Mouse (Mus musculus) spleen, adult 12 weeks (tissue): Measurements from ENCODE around the gene Tmem52.
"Not testable (repeated sequence)": the region's sequence is repeated elsewhere in the genome, so short reads cannot be mapped to it uniquely, and the experiment has no call there.

Source experiments
- DNase-seq: peaks from one replicate; pipeline ENCODE4 v3.0.0; 2022; ENCODE audit warnings: low spot score

The Tmem52 gene

DNA sequence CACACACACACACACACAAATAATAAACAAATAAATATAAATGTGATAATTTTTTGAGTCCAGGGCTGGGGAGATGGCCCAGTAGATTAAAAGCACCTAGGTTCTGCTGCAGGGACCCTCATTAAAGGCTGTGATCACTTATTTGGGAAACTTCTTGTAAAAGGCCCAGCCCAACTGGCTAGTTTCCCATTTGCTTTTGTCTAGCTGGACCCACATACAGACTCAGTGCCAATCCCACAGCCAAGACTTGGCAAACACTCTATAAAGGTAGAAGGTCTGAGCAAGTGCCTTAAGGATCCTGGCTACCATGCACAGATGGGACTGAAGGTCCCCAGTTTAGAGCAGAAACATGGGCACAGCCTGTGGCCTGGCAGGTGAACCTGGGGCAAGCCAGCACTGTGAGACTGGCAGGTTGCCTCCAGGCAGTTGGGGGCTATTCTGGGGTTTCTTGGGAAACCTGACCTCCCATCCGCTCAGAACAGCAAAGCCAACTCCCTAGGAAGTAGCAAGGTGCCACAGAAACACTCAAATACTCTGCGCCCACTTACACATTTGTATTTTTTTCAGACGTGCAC is 3.9 kb downstream of the Tmem52 start:
- DNase-seq, result no peak

DNA sequence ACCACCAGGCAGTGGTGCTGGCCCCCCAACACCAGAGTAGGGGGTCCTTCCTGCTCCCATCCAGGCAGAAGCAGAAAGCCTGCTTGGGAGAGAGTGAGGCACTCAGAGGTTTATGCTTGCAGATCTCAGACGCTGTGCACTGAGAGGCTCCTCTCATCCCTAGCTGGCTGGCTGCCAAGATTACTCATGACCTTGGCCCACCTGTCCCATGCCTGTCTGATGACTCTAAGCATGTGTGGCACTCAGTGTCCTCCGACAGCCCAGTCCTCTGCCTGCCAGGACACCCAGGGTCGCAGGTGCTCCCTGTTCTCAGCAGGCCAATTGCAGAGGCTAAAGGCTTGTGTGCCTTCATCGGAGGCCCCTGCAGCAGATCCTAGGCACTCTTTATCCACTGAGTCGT is 4.4 kb downstream of the Tmem52 start:
- DNase-seq, result no peak

DNA sequence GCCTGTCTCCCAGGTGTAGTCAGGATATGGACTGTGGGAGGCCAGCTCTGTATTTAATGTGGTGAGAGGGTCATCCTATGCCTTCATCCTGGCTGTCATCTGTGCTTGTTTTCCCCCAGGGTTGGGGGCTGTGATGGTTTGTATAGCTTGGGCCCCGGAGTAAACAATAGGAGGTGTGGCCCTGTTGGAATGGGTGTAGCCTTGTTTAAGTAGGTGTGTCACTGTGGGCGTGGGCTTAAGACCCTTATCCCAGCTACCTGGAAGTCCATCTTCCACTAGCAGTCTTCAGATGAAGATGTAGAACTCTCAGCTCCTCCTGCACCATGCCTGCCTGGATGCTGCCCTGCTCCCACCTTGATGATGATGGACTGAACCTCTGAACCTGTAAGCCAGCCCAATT is 4.9 kb downstream of the Tmem52 start:
- DNase-seq, result not testable (repeated sequence)

DNA sequence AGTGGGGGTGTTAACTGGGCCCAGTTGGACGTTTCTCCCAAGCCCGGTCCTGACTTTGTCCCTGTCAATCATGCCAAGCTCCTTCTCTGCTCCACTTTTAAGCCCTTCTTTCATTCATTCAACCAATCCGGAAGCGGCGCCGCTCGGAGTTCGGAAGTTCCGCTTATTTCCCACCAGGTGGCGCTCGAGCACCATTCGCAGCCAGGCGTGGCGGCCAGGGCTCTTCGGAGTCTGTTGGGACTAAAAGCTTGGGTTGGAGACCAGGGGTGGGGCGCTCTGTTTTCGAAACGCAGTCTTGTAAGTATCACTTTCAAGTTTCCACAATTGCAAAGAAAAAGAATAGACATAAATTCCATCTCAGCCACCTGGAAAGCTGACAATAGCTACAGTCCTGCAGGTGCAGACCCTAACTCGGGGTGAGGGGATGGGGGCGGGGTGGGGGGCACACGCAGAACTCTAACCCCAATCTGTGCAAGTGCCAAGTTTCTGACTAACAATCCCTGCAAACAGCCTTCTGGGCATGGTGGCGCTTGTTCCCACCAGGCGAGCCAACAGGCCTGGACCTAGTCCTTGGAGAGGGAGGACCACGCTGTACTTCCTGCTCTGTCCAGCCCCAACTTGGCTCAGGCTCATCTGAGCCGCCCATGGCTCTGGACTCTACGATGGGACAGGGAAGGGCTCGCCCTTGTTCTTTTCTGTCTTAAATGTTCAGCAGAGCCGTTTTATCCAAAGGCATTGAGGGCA is 12.6 kb downstream of the Tmem52 start:
- DNase-seq, result peak; percentile 71

DNA sequence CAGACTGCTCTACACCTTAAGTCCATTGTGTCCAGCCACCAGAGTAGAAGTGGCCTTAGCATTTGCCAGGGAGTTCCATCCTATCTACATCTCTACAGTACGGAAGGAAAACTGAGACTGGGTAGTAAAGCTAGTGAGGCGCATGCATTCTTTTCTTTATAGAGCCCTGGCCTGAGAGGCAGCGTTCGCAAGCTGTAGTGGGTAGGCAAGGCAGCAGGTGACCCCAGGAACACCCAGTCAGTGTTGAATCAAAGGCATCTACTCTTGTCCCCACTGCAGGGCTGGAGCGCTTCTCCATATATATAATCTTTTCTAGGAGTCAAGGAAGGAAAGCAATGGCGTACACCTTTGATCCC is 13.2 kb downstream of the Tmem52 start:
- DNase-seq, result no peak

DNA sequence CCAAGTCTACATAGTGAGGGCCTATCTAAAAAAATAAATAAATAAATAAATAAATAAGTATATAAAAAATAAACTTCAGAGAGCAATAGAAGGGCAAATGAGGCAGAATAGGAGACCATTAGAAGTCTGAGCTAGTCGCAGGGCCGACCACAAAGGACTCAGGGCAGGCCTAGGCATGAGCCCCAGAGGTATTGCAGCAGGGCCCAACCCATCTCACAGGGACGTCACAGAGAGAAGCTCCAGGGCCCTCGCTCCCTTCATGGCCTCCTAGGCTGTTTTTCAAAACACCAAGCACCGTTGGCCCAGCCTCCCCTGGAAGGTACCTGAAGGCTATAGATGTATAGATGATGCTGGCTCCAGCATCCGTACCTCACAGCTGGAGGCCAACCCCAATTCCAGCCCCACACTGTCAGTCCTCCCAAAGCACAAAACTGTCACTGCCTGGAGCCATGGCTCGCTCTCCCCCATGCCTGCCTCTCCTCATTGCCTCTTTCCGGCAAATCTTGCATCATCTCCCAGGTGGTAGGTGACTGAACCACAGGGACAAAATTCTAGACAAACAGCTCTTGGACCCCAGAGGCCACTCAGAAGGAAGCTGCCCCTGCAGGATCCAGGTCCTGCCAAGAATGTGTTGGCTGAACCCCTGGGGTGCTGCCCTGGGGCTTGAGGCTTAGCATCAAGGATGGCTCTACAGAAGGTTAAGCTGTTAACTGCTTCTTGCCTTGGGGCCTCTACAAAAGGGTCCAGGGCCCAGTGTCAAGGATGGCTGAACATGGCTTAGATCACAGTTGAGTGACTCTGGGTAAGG is 14.0 kb downstream of the Tmem52 start:
- no peak for DNase-seq

DNA sequence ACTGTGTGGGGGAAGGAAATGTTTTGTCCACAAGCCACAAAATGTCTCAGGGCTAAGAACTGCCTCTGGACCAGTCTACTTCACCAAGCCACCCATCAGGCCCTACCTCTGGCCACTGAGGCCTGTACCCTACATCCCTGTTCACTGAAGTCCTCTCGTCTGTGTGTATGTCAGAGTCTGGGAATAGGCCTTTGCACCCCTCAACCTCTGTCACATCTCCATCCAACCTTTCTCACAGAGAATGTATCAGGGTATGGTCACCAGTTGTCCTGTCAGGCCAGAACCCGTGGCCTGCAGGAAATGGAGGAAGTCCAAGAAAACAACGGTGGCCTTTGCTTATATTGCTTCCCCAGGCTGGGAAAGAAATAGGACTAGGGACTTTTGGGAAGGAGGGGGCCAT is 16.6 kb downstream of the Tmem52 start:
- no peak for DNase-seq

DNA sequence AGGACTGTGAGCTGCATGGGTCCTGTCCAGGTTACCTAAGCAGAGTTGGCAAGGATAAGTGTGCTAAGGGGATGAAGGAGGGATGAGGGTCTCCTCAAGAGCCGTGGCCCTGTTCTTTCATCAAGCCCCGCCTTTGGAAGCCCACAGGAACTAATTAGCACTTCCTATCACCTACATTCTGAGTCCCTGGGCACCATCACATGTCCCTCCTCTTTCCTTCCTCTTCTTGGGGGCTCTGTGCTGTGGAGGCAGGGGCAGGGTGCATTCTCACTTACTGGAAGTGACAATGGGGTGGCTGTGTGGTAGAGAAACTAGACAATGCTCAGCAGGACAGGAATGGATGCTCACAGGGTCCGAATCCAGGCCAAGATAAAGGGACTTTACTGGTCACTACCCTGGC is 18.8 kb downstream of the Tmem52 start:
- DNase-seq, result no peak

DNA sequence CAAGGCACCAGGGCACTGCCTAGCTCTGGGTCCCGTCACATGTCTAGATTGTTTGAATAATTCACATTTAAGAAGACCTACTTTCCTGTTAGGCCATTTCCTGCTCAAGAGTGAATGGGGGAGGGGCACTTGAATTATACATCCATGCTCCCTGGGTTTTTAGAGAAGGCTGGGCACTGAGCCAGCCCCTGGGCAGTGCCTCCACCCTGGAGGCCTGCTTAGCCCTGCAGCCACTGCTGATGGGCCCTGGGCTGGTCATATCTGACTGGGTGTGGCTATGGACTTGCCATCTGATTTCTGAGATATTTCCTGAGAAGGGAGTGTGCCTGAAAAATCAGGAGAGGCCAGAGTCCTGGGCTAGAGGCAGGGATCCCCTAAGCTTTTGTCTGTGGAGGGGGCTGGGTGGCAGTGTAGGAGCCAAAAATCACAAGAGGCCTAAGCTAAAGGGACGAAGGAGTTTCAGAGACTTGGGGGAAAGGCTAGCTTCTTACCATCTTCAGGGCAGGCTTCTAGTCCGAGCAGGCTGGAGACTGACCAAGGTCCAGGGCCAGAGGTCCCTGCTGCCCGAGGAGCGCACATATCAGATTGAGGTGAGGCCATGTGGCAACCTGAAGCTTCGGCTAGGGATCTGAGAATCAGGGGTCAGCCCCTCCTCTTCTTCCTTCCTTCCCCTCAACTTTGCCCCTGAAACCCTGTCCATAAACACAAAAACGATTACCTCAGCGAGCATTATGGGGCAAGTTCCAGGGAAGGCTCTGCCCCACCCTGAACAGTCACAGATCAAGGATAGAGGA is 19.5 kb downstream of the Tmem52 start:
- peak; percentile 37 for DNase-seq

DNA sequence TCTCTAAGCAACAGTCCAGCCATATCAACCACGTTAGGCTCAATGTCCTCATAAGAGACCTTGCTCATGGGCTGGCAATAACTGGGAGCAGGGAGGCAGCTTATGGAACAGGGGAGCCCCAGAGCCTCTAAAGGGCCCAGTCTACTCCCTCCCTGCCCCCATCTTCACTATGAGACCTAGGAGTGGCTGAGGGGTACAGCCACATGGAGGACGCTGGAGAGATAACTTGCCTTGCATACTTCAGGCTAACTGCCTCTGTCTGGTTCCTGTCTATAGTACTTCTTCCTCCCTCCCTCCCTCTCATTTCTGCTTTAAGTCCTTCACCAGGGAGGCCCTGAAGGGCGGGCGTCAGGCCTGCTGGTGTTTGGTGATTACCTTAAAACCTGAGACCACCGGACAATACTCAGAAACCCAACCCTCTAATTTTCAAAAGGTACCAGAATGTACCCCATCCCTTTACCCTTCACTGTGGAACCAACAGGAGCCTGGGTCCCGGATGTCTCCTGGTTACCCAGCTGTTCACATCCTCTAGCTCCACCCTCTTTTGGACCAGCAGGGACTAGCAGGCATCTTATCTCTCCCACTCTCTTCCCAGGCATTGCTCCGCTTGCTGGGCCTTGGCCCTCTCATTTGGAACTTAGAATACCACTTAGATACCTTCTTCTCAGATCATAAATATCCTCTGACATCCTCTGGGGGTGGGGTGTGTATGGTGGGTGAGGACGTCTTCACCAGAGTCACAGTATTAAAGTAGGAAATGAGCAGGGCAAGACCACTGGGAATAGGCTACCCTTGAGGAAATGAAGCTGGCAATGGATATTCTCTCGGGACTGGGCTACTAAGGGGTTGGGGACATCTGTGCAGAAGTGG is 20.4 kb downstream of the Tmem52 start:
- DNase-seq, result no peak

DNA sequence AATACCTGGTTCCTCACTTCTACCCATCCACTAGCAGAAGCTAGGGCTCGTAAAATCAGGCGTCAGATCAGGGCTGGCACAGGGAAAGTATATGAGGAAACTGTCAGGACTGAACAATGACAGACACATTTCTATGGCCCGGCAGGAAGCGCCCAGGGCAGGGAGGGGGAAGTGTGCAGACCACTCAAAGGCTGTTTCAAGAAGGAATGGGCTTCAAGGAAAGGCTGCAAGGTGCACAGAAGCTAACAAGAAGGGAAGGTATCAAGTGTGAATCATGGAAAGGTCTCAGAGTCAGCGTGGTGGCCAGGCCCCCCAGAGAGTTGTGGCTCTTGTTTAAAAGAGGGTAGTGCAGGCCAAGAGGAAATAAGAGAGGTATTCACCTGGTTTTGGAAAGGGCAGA is 21.5 kb downstream of the Tmem52 start:
- DNase-seq, result no peak

DNA sequence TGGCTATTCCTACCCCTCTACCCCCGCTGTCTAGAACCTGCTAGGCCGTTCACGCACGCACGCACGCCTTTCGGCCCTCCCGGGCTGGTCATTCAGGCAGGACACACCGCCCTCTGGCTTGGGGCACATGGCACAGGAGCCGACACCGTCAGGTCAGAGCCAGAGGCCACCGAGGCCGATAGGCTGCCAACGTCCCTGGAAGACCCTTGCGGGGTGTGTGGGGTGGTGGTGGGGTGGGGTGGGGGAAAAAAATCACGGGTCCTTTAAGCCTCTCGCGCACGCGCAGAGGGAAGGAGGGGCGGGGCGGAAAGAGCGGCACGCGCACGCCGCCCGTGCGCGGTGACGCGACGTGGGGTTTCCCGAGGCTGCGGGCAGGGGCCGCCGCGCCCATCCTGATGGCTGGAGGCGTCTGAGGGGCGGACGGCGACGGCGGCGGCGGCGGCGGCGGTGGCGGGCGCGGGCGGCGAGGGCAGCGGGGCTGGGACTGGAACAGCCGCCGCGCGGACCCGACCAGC is 22.1 kb downstream of the Tmem52 start, which contains the start of gene Gnb1:
Gnb1 (plus strand) TSS at position 372 of the 515 bp plus-strand sequence.
- peak; percentile 86 for DNase-seq

DNA sequence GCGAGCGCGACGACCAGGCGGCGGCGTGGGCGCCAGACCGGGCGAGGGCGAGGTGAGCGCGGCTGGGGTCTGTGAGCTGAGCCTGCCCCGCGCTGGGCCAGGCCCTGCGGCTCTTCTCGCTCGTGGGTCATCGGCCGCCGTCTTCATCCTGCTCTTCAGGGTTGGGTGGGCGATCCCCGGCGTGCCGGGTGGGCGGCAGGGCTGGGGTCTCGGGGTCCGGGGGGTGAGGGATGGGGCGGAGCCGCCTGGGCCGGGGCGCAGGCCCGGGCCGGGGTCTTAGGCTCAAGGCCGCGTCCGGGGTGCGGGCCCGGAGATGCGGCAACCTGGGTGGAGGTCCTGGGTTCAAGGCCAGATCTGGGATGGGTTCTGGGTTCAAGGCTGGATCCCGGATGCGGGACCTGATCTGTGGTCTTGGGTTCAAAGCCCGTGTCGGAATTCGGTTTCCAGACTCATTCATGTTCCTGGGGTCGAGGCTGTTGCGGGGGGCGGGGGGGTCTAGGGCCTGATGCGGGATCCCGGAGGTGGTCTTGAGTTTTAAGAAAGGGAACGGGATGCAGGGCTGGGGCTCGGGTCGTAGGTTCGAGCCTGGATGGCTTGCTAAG is 22.7 kb downstream of the Tmem52 start:
- no peak for DNase-seq

DNA sequence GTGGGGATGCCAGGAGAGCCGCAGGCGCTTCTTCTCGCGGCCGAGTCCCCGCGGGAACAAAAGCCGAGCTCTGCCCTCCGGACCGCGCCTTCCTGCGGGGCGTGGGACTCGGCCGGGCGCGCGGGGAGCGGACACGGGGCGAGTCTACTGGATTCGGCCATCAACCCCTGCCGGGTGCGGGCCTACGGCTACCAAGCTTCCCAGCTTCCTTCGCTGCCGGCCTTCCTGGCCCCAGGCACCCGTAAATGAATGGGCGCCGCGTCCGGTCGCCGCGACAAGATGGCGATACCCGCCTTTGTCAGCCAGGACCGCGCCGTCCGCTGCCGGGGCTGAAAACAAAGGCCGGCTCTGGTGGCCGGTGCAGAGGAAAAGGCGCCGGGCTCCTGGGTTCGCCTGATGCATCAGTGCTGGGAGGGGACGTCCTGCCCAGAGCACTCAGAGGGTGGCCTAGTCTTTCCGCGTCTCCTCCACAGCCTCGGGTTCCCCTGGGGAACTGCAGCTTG is 23.3 kb downstream of the Tmem52 start:
- DNase-seq, result peak; percentile 45

DNA sequence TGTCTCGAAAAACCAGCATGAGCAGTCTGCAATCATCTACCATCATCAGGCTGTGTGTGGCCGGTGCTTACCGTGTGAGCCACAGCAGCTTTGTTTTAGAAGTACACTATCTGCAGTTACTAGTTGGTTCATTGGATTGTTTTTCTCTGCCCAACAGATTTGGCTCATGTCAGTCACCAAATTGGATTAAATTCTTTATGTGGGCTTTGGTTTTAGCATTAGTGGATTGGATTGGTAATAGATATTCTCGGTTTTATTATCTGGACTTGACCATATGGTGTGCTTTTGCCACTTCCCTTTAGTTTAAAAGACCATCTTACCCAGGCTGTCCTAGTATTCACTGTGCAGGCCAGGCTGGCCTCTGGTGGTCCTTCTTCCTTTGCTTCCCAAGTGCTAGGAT is 26.0 kb downstream of the Tmem52 start:
- DNase-seq, result no peak

DNA sequence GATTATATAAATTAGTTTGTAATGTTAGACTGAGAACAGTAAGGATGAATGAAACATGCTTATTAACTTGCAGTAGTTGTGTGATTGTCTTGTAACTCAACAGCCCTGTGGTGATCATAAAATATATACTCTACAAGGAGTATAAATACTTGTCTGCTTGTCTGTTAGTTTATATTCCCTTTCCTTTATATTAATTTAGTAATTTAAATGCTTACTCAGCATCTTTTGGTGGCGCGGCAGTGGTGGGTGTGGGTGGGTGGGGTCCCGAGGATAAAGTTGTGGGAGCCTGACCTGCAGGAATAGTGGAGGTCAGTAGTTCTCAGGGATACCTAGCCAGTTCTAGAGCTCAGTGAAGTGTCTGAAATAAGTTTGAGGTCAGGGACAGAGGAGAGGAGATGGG is 29.0 kb downstream of the Tmem52 start:
- no peak for DNase-seq

DNA sequence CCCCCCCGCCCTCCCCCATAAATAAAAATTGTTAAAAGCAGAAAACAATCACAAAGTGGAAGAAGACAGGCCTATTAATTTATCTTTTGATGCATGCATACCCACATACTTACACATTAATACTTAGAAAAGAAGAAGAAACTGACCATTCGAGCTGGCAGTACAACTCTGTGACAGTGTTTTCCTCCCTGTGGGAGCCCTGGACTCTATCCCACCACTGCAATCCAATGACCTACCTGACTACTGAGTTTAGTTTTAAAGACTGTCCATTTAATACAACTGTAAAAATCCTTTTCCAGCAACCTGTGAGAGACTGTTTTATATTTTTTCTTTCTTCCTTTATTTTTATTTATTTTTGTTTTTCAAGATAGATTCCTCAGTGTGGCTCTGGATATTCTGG is 32.2 kb downstream of the Tmem52 start:
- DNase-seq, result no peak

DNA sequence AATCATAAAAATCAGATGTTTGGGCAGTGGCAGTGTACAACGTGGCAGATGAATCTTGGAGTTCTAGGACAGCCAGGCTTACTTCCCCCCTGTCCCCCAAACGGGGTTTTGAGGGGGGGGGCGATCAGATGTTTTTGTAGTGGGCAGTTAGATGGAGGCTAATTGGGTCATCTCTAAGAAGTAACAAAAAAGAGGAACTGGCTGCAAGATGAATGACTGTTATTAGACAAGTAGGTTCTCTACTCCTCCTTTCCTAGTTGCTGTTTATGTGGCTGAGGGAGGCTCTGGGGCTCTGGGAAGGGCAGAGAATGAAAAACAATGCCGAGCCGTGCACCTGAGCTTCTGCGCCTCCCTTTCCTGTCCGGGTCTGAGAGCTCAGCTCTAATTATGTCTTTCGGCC is 36.2 kb downstream of the Tmem52 start:
- DNase-seq, result no peak

DNA sequence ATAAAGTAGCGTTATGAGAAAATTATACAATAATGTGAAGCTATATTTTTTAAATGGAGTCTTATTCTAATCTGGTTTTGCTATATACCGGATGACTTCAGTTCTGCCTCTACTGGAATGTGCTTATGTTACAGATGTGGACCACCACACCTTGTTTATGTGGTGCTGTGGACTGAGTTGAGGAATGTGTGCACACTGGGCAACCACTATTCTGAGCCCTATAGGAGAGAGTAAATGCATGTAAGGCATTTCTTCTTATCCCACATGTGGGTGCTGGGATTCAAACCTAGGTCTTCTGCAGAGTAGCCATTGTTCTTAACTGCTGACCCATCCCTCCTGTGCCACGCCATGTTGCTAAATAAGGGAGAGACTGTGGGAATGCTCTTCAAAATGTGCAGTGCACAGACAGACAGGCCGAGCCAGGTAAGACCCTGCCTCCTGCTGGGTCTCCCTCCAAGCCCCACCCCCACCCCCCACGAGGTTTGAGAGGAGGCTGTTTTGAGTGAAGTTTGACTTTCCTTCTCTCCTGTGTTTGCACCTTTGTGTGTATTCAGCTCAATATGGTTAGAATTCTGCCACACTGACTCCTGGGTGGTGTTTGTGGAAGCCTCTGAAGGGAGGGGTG is 36.9 kb downstream of the Tmem52 start:
- DNase-seq, result no peak

DNA sequence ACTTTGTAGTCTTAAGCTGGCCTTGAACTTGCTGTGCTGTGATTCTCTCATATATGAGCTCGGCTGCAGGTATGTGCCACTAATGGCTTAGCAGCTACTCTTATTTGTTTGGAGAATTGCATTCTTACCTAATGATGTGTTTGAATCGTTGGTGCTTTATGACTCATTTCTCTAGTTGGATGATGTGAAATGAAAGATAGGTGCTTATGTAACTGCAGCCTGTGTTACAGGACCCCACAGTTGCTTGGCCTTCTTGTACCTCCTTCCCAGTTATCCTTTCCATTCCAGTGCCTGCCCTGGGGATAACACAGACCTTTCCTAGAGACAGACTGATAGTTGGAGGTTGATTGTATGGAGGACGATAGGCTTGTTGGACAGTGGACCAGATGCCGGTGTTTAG is 39.7 kb downstream of the Tmem52 start:
- no peak for DNase-seq
